Mouse (Mus musculus): Measurements from ENCODE around the gene Sfxn3. TPM values are rescaled to one million over a fixed set of nuclear protein-coding genes. Genes with fewer than 3 reads are reported as not detected.

Gene Sfxn3
- polyA plus RNA-seq, 1 experiment from 2014 or later: 32.1 TPM

GRCm38 (mm10) chr19:45012636-45013035 is 34.7 kb upstream of the Sfxn3 start:
- 37% methylated on average over 6 of the region's 6 CpGs for WGBS
- H3K9ac ChIP-seq (replicated peaks): no peak overlapping the region
- peaks cover 43% of the 10 kb centered on the region for H3K4me1 ChIP-seq
- peaks cover 5% of the 10 kb centered on the region; the same call in 1 of the 2 replicates for H3K27me3 ChIP-seq
- no peaks in the 10 kb centered on the region for H3K9me3 ChIP-seq
- no peak overlapping the region for H3K4me2 ChIP-seq (replicated peaks)
- H3K4me3 ChIP-seq: no peak overlapping the region
- peaks cover 34% of the 10 kb centered on the region for H3K36me3 ChIP-seq
- H3K27ac ChIP-seq (replicated peaks): peak overlapping the region; percentile 63
- no peak for ATAC-seq (ENCODE audit: low FRiP score, low read depth)

- no peak overlapping the region for H3K4me3 ChIP-seq
- no peak overlapping the region for H3K4me2 ChIP-seq (replicated peaks)
- H3K27ac ChIP-seq (replicated peaks): no peak overlapping the region
- H3K27me3 ChIP-seq: peaks cover 5% of the 10 kb centered on the region; the same call in 1 of the 2 replicates
- H3K4me1 ChIP-seq: peaks cover 42% of the 10 kb centered on the region
- WGBS: 67% methylated on average over 6 of the region's 6 CpGs
- no peak overlapping the region for H3K9ac ChIP-seq (replicated peaks)
- no peak for ATAC-seq (ENCODE audit: low FRiP score, low read depth)
- no peaks in the 10 kb centered on the region for H3K9me3 ChIP-seq
- H3K36me3 ChIP-seq: peaks cover 28% of the 10 kb centered on the region
Observed at GRCm38 (mm10) chr19:45013581-45014225, 33.6 kb upstream of the Sfxn3 start.

DNA sequence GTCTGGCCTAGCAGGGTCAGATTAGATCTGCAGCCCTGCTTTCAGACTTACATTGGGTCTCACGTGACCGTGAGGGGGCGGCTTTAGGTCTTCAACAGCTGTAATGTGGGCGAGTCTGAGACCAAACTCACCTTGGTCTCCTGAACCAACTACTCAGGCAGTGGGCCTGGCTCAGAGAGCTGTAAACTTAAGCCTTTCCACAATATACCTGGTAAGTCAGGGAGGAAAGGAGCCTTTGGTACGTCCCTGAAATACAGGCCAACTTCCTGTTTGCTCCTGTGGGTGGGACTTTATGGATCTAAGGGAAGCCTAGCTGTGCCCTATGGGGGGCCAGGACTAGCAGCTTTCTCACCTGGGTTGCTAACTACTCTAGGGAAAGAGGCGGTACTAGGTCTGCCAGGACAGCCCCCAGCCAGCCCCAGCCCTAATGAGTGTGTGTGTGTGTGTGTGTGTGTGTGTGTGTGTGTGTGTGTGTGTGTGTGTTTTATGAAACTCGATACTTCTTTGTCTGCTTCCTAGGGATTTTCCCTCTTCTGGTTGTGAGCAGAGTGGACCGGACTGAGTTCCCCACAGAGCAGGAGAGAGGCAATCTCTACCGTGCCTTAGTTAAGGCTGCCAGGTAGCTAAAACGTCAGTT is 32.9 kb upstream of the Sfxn3 start, which contains the start of gene Lzts2:
Gene Lzts2, plus strand, starts transcription at position 80 of the 637 bp plus-strand sequence.
- peaks cover 25% of the 10 kb centered on the region for H3K36me3 ChIP-seq
- H3K9me3 ChIP-seq: no peaks in the 10 kb centered on the region
- peak within 1 kb of the TSS; percentile 54; the same call in 1 of the 2 replicates for H3K9ac ChIP-seq (replicated peaks)
- WGBS: 10% methylated on average over 10 of the region's 10 CpGs
- ATAC-seq (ENCODE audit: low FRiP score, low read depth): no peak
- peak within 1 kb of the TSS; percentile 76 for H3K4me3 ChIP-seq
- H3K4me1 ChIP-seq: peaks cover 50% of the 10 kb centered on the region
- peak within 1 kb of the TSS; percentile 74 for H3K4me2 ChIP-seq (replicated peaks)
- H3K27ac ChIP-seq (replicated peaks): peak within 1 kb of the TSS; percentile 97
- H3K27me3 ChIP-seq: peaks cover 5% of the 10 kb centered on the region; the same call in 1 of the 2 replicates

DNA sequence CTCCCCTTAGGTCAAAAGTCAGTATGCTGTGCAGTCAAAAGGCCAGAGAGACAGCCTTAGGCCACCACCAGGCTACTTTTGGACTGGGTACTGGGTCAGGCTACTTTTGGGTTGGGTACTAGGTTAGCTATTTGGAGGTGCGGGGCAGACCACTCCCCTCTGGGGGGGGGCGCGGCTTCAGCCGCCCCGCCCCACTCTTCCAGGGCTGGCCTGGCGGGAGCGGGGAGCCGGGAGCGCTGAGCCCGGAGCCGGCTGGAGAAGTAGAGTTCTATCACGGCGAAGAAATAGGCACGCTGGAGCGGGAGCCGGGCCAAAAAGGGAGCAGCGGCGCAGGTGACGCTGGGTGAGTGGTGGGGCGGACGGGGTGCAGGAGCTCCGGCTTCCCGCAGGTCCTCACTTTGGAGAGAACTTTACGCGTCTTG is 32.3 kb upstream of the Sfxn3 start:
- H3K36me3 ChIP-seq: peaks cover 23% of the 10 kb centered on the region
- H3K9ac ChIP-seq (replicated peaks): peak overlapping the region; percentile 54; the same call in 1 of the 2 replicates
- ATAC-seq (ENCODE audit: low FRiP score, low read depth): no peak
- peak overlapping the region; percentile 97; the same call in 1 of the 2 replicates for H3K27ac ChIP-seq (replicated peaks)
- no peaks in the 10 kb centered on the region for H3K9me3 ChIP-seq
- peak overlapping the region; percentile 74 for H3K4me2 ChIP-seq (replicated peaks)
- peaks cover 5% of the 10 kb centered on the region; the same call in 1 of the 2 replicates for H3K27me3 ChIP-seq
- peak overlapping the region; percentile 76 for H3K4me3 ChIP-seq
- WGBS: under 1% methylated on average over 25 of the region's 25 CpGs
- H3K4me1 ChIP-seq: peaks cover 55% of the 10 kb centered on the region

DNA sequence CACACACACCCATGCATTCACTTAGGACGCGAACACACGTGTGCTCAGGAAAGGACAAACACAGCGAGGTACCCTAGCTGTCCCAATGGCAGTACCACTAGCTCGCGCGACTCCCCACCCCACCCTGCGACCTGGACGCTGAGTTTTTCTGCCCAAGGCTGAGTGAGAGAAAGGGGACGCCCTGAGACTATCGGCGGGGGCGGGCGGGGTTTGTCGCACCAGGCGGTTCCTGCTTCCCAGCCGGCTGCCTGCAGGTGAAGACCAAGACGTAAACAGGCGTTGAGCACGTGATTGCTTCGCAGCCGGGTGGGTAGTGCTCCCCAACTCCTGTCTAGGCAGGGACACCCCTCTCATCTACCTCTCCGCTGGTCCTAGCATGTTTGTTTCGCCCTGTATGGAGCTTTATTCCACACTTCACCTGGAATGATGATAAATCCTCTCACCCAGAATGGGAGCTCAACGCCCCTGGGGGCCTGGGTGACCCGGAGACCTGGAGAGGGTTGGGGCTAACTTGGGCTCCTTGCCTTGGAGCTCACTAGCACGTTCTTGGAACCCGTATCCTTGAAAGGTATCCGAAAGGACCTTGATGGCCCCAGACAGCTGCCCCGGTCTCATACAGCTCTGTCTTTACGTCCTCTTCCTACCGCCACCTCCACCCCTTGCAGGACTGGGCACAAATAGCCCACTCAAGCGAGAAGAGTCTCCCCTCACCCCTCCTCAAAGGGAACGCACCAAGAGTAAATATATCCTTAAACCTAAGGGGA is 31.6 kb upstream of the Sfxn3 start:
- Histone ChIP-seq H3K27me3 (peaks cover 5% of the 10 kb centered on the region; the same call in 1 of the 2 replicates), H3K4me1 (peaks cover 62% of the 10 kb centered on the region), H3K9me3 (no peaks in the 10 kb centered on the region), H3K9ac (replicated peaks) (peak overlapping the region; percentile 54), H3K4me2 (replicated peaks) (peak overlapping the region; percentile 74), H3K27ac (replicated peaks) (peak overlapping the region; percentile 97), H3K4me3 (peak overlapping the region; percentile 76), H3K36me3 (peaks cover 16% of the 10 kb centered on the region)
- ATAC-seq (ENCODE audit: low FRiP score, low read depth): peak; percentile 21; the same call in 1 of the 2 replicates
- under 1% methylated on average over 34 of the region's 34 CpGs for WGBS

- peak; percentile 16 for ATAC-seq (ENCODE audit: low FRiP score, low read depth)
Observed at GRCm38 (mm10) chr19:45016341-45017215, 30.7 kb upstream of the Sfxn3 start.

GRCm38 (mm10) chr19:45017216-45017771 is 30.0 kb upstream of the Sfxn3 start:
- H3K4me1 ChIP-seq: peaks cover 73% of the 10 kb centered on the region
- H3K4me2 ChIP-seq (replicated peaks): peak overlapping the region; percentile 74
- H3K9ac ChIP-seq (replicated peaks): peak overlapping the region; percentile 92
- H3K36me3 ChIP-seq: peaks cover 11% of the 10 kb centered on the region
- H3K27ac ChIP-seq (replicated peaks): peak overlapping the region; percentile 97
- no peaks in the 10 kb centered on the region for H3K9me3 ChIP-seq
- peak; percentile 66 for ATAC-seq (ENCODE audit: low FRiP score, low read depth)
- peak overlapping the region; percentile 76 for H3K4me3 ChIP-seq
- 0% methylated on average over 14 of the region's 27 CpGs for WGBS
- H3K27me3 ChIP-seq: peaks cover 5% of the 10 kb centered on the region; the same call in 1 of the 2 replicates

More at GRCm38 (mm10) chr19:45016341-45017215, 30.7 kb upstream of the Sfxn3 start:
- under 1% methylated on average over 17 of the region's 18 CpGs for WGBS
- H3K27me3 ChIP-seq: peaks cover 5% of the 10 kb centered on the region; the same call in 1 of the 2 replicates
- H3K9me3 ChIP-seq: no peaks in the 10 kb centered on the region
- peak overlapping the region; percentile 97 for H3K27ac ChIP-seq (replicated peaks)
- H3K9ac ChIP-seq (replicated peaks): peak overlapping the region; percentile 92
- peak overlapping the region; percentile 76 for H3K4me3 ChIP-seq
- H3K4me1 ChIP-seq: peaks cover 71% of the 10 kb centered on the region
- H3K36me3 ChIP-seq: peaks cover 11% of the 10 kb centered on the region
- H3K4me2 ChIP-seq (replicated peaks): peak overlapping the region; percentile 74

- H3K4me1 ChIP-seq: peaks cover 67% of the 10 kb centered on the region
- under 1% methylated on average over 44 of the region's 48 CpGs for WGBS
Observed at GRCm38 (mm10) chr19:45017909-45018308, 29.4 kb upstream of the Sfxn3 start.

GRCm38 (mm10) chr19:45018351-45018831 is 28.9 kb upstream of the Sfxn3 start:
- H3K27ac ChIP-seq (replicated peaks): peak overlapping the region; percentile 97
- peaks cover 21% of the 10 kb centered on the region for H3K36me3 ChIP-seq
- H3K4me1 ChIP-seq: peaks cover 67% of the 10 kb centered on the region
- peak; percentile 11; the same call in 1 of the 2 replicates for ATAC-seq (ENCODE audit: low FRiP score, low read depth)
- H3K27me3 ChIP-seq: peaks cover 5% of the 10 kb centered on the region; the same call in 1 of the 2 replicates
- H3K9me3 ChIP-seq: no peaks in the 10 kb centered on the region
- peak overlapping the region; percentile 92 for H3K9ac ChIP-seq (replicated peaks)
- H3K4me3 ChIP-seq: peak overlapping the region; percentile 76
- 0% methylated on average over 13 of the region's 13 CpGs for WGBS
- H3K4me2 ChIP-seq (replicated peaks): peak overlapping the region; percentile 74

More at GRCm38 (mm10) chr19:45017909-45018308, 29.4 kb upstream of the Sfxn3 start:
- peak overlapping the region; percentile 97 for H3K27ac ChIP-seq (replicated peaks)
- H3K36me3 ChIP-seq: peaks cover 17% of the 10 kb centered on the region
- no peaks in the 10 kb centered on the region for H3K9me3 ChIP-seq
- H3K4me3 ChIP-seq: peak overlapping the region; percentile 76
- peaks cover 5% of the 10 kb centered on the region; the same call in 1 of the 2 replicates for H3K27me3 ChIP-seq
- ATAC-seq (ENCODE audit: low FRiP score, low read depth): peak; percentile 79
- H3K9ac ChIP-seq (replicated peaks): peak overlapping the region; percentile 92
- H3K4me2 ChIP-seq (replicated peaks): peak overlapping the region; percentile 74

DNA sequence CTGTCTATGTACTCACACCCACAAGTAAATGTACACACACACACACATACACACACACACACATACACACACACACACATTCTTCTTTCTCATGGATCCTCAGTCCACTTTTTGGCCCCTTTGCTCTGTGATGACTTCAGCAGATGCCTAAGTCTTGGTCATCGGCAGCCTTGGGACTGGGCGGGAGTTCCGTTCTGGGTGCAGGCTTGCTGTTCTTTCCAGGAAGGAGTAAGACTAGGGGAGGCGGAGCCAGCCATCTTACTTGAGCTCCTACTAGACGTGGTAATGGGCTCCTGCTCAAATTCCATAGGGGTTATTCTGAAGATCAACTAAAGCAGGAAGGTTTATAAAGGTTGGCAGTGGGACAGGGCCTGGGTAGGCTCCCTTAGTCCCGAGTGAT is 27.0 kb upstream of the Sfxn3 start:
- Histone ChIP-seq H3K9ac (replicated peaks) (no peak overlapping the region), H3K9me3 (no peaks in the 10 kb centered on the region), H3K27ac (replicated peaks) (no peak overlapping the region), H3K4me1 (peaks cover 58% of the 10 kb centered on the region), H3K4me3 (no peak overlapping the region), H3K4me2 (replicated peaks) (peak overlapping the region; percentile 9; the same call in 1 of the 2 replicates), H3K27me3 (no peaks in the 10 kb centered on the region), H3K36me3 (peaks cover 40% of the 10 kb centered on the region)
- 76% methylated on average over 6 of the region's 6 CpGs for WGBS
- no peak for ATAC-seq (ENCODE audit: low FRiP score, low read depth)

All from midbrain, embryonic 12.5 days (tissue).